Mouse (Mus musculus) megakaryocyte, embryonic 14.5 days (primary cell): Measurements from ENCODE around the gene Cdyl.

Experiments used
- FLI1 ChIP-seq: IDR thresholded peaks from 2 replicates; pipeline ENCODE4 v1.6.1; 2012; ENCODE audit warnings: low read length, inconsistent platforms, mixed read lengths
- GATA1 ChIP-seq: IDR thresholded peaks from 3 replicates; pipeline ENCODE4 v1.6.1; 2012; ENCODE audit warnings: mixed read lengths, low read length, inconsistent platforms, borderline replicate concordance

DNA sequence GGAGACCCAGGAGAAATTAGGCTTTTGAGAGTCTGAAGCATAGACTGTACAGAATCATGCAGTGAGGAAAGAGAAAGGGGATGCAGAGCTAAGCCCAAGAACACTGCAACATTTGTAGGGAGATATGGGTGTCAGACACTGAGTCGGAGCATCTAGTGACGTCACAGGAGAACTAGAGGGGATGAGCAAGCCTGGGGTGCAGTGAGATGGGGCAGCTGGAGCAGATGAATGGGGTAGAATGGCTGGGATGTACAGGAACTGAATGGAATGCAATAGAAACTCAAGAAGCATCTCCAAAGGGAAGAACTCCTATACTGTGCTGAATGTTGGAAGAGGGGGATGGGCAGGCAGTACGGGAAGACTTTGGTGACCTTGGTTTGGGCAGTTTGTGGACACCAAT lies 34.8 kb upstream of the Cdyl start:
- TF ChIP-seq GATA1 (no peak), FLI1 (no peak)
